ENCODE assay signal across 10 mouse cellular contexts in genomic region chr7:100123486-100123885, GRCm38 (mm10). TPM values are rescaled to one million over a fixed set of nuclear protein-coding genes. Genes with fewer than 3 reads are reported as not detected.
DNase-seq lines count a peak whose midpoint lies in the region; ATAC-seq and TF ChIP-seq lines count a peak whose summit lies in the region.
"Had no signal": no experiment of that assay in that cellular context is flagged by ENCODE, and none has a peak within 500 bp of the region (broad histone marks: within the 10 kb centered on the region; RNA-seq: fewer than 3 reads in every experiment).

No protein-coding gene starts in this region.

- peaks cover 9% of the 10 kb centered on the region; the same call in 1 of the 2 replicates for H3K36me3 ChIP-seq in lung, embryonic 14.5 days (ENCODE audit: insufficient read depth)
- H3K36me3 ChIP-seq in testis, adult 2 months (ENCODE audit: control insufficient read depth, insufficient read depth, low read length) = peaks cover 1% of the 10 kb centered on the region; the same call in 1 of the 2 replicates

- intact Hi-C loops in heart, postnatal 14 days (cut with DNase I) = loop anchor here (2.0 to 5.0 kb wide), 2 partner anchors 63 to 104 kb away; partner anchors contain the start of gene Pgm2l1

- H3K9ac ChIP-seq in lung, embryonic 14.5 days = no peak overlapping the region

- TF ChIP-seq POLR2A in testis, adult 2 months (IDR thresholded peaks at IDR 0.05; ENCODE audit: control insufficient read depth, low read depth, low read length) = no peak

- ATAC-seq in common myeloid progenitor, adult 5-6 weeks (replicated peaks; ENCODE audit: low read depth, poor library complexity, severe bottlenecking) = peak; percentile 65
- ATAC-seq in lung, embryonic 14.5 days (ENCODE audit: insufficient read depth) = no peak

- peak; percentile 49 to 58 for DNase-seq in heart, postnatal 14 days
- DNase-seq in heart, adult 11 months = no peak
- peak; percentile 36 for DNase-seq in urinary bladder, postnatal 14 days (ENCODE audit: low spot score)
- DNase-seq in urinary bladder, adult 18-20 months (ENCODE audit: low spot score in 2 of 2) = no peak
- peak; percentile 77 for DNase-seq in lung, embryonic 14.5 days
- no peak for DNase-seq in layer of hippocampus, adult 9-11 months

- no peak overlapping the region for H3K27ac ChIP-seq in lung, embryonic 14.5 days (ENCODE audit: low read depth)
- H3K27ac ChIP-seq in testis, adult 2 months (ENCODE audit: control insufficient read depth, insufficient read depth, low read depth, low read length) = no peak overlapping the region
- H3K27ac ChIP-seq: macrophage had no signal

- H3K4me2 ChIP-seq in lung, embryonic 14.5 days = no peak overlapping the region

- no peak overlapping the region for H3K4me3 ChIP-seq in lung, embryonic 14.5 days (ENCODE audit: low read depth, low read length)
- H3K4me3 ChIP-seq in testis, adult 2 months (ENCODE audit: control insufficient read depth, low read depth, low read length) = no peak overlapping the region
- H3K4me3 ChIP-seq: erythroblast, embryonic 14.5 days had no signal

- no peaks in the 10 kb centered on the region for H3K9me3 ChIP-seq in lung, embryonic 14.5 days (ENCODE audit: low read depth, low read length)

- peak; percentile 77 for TF ChIP-seq CTCF in lung, embryonic 14.5 days (IDR thresholded peaks at IDR 0.05; ENCODE audit: low read depth)
- peak; percentile 73; the same call in 1 of the 2 replicates for TF ChIP-seq CTCF in testis, adult 2 months (IDR thresholded peaks at IDR 0.05; ENCODE audit: control insufficient read depth, insufficient read depth, insufficient replicate concordance, low read depth, low read length)

- no peaks in the 10 kb centered on the region for H3K27me3 ChIP-seq in lung, embryonic 14.5 days (ENCODE audit: insufficient read depth, low read length)
- H3K27me3 ChIP-seq in testis, adult 2 months (ENCODE audit: control insufficient read depth, insufficient read depth, low read length) = no peaks in the 10 kb centered on the region

- WGBS in lung, embryonic 14.5 days = 44% methylated on average over 6 of the region's 6 CpGs

- H3K4me1 ChIP-seq in lung, embryonic 14.5 days (ENCODE audit: insufficient read depth) = no peaks in the 10 kb centered on the region
- H3K4me1 ChIP-seq in testis, adult 2 months (ENCODE audit: control insufficient read depth, insufficient read depth, low read length) = peaks cover 3% of the 10 kb centered on the region; the same call in 1 of the 2 replicates

RNA-seq across cellular contexts. Expression of gene Pold3, which starts 2.1 kb away (rescaled TPM):
- 10 to 100 TPM; 11.0 to 11.2 TPM for total RNA-seq in heart, postnatal 14 days (2021)
- 99.4 and 138 TPM in 2 replicates for total RNA-seq in common myeloid progenitor, adult 5-6 weeks (2017)
- 70.8 and 71.9 TPM in 2 replicates for polyA plus RNA-seq in lung, embryonic 14.5 days (2014; fragmentation: Nextera tagmentation; extraction: Ambion mirVana)
- 50.6 and 51.6 TPM in 2 replicates for polyA plus RNA-seq in testis, adult 2 months (2012; rRNA removed)

RNA-seq across cellular contexts. Expression of gene Lipt2, which starts 35.6 kb away (rescaled TPM):
- total RNA-seq in heart, postnatal 14 days (2021) = 1 to 10 TPM; 3.4 to 3.9 TPM
- total RNA-seq in common myeloid progenitor, adult 5-6 weeks (2017) = 5.6 and 9.6 TPM in 2 replicates
- 22.9 and 27.3 TPM in 2 replicates for polyA plus RNA-seq in lung, embryonic 14.5 days (2014; fragmentation: Nextera tagmentation; extraction: Ambion mirVana)
- polyA plus RNA-seq in testis, adult 2 months (2012; rRNA removed) = 2.2 TPM in 2 replicates

RNA-seq across cellular contexts. Expression of gene Kcne3, which starts 52.8 kb away (rescaled TPM):
- total RNA-seq in heart, postnatal 14 days (2021) = under 1 TPM; 0.55 to 0.78 TPM
- 0.73 and 3.7 TPM in 2 replicates for total RNA-seq in common myeloid progenitor, adult 5-6 weeks (2017)
- 1.8 and 2.2 TPM in 2 replicates for polyA plus RNA-seq in lung, embryonic 14.5 days (2014; fragmentation: Nextera tagmentation; extraction: Ambion mirVana)
- polyA plus RNA-seq in testis, adult 2 months (2012; rRNA removed) = 193 and 197 TPM in 2 replicates
- polyA plus RNA-seq: erythroblast, embryonic 14.5 days had no signal

Comparison
In these comparisons a context has a peak if more than half of its experiments do, and no peak if none do; other contexts are left out.
1. DNase-seq: peak in heart, postnatal 14 days (2 of 2), urinary bladder, postnatal 14 days (single experiment) and lung, embryonic 14.5 days (single experiment); none in heart, adult 11 months (single experiment), urinary bladder, adult 18-20 months (0 of 2) and layer of hippocampus, adult 9-11 months (single experiment).